Mouse (Mus musculus): ENCODE results near the gene Fv1.

Fv1 gene

DNA sequence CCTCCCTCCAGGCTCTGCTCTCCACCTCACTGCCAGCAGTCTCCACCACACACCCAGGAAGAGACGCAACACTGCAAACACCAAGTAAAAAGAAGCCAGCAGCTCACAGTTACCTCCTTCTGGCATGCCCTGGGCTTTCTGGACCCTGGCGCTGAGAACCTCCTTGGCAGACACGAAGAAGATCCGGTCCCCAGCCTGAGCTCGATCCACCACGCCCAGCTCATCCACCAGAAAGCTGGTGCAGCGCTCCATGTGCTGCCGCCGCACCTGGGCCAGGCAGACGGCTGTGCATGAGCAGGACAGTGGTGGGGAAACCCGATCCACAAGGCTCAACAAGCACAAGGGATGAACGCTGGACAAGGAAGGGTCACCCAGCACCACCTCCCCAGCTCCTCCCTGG lies 17.4 kb downstream of the Fv1 start:
- DNase-seq = no peak

DNA sequence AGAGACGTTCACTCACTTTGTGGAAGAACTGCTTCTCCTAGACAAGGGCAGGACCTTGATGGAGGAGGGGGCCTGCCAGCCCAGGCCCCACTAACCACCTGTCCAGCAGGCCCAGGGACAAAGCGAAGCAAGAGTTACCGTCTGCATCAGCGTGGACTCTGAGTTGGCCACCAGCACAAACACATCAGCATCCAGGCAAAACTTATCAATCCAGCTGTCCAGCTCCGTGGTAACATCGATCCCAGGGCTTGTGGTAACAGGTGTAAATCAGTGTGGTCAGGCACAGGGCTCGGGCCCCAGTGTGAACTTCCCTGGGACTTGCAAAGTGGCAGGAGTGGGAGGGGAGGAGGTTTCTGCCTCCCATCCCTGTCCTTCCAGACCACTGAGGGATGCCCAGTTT lies 18.5 kb downstream of the Fv1 start:
- DNase-seq = no peak

DNA sequence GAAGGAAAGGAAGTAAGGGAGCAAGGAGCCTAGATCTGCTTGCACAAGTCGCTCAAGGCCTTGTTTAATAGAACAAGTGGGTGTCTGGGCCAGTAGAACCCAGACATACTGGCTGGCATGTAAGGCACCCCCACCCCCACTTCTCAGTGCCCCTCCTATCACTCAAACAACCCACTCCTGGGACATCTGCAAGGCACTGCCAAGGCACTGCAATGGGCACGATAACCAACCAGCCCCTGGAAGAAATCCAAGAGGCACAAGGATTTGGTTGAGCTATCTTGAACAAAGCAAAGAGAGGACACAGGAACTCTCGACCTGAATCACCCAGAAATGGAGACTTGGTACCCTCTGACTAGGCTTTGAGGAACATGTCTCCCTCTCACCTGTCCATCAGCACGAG lies 19.5 kb downstream of the Fv1 start:
- DNase-seq = no peak

DNA sequence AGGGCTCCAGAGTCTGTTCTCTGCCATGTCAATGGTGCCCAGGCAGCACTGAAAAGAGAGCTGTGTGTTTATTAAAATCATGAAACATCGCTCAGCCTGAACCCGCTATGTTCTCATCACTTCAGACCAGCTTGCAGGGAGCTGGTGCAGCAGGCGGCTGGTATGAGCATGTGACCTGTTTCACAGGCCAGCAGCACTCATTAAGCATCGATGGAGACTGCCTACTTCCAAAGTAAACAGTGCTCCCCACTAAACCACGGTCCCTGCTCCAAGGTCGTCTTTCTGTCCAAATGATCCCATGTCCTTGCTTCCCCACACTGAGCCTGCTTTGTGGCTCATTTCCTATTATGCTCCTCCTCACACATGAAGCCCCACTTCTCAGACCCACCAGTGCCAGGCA lies 21.6 kb downstream of the Fv1 start:
- no peak for DNase-seq

DNA sequence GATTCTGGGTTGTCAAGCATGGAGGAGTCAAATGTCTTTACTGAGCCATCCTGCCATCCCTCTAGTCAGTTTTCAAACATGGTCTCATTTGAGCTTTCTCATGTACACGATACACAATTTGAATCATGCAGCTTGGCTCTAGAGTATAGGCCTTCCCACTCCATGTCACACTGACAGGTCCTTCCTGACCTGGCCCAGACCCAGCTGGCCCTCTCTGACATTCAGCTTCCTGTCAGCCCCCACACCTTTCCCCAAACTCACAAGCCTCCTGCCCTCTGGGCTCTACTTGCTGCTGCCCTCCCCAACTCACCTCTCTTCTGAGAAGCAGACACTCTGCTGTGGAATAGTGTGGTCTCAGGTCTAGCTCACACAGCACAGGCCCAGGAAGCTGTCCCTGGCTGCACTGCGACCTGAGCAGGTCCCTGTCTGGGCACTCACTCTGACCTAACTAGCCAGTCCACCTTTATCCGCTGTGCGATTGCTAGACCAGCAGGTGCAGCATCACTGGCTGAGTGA lies 27.1 kb downstream of the Fv1 start:
- DNase-seq = no peak

DNA sequence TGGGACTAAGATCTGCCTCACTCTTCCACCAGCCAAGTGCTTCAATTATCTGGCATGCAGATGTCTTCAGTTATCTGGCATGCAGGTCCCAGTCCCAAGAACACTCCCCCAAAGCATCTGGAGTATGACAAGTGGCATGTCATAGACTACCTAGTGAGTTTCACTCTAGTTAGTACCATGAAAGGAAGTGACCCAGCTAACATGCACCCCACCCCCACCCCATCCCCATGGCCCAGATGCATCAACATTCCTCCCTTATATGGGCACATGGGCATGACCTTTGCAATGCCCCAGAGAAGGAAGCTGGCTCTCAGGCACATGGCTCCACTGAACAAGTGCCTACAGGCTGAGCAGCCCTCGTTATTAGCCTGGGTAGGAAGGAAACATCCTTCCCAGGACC lies 27.6 kb downstream of the Fv1 start:
- no peak for DNase-seq

DNA sequence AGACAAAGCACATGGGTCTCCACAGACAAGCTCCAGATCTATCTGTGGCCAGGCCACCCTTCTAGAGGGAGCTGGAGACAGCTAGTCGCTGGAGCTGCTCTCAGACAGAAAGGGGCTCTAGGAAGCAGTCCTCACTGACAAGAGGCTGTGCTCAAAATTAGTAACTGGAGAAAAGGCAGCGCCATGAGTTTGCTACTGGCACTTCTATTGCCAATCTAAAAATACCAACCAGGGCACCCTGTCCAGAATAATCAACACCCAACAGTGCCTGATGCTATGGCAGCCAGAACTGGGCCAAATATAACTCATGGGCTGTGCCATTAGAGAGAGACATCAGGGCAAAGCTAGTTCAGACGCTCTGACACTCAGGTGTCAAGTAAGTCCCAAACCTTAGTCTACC lies 28.6 kb downstream of the Fv1 start:
- DNase-seq = no peak

DNA sequence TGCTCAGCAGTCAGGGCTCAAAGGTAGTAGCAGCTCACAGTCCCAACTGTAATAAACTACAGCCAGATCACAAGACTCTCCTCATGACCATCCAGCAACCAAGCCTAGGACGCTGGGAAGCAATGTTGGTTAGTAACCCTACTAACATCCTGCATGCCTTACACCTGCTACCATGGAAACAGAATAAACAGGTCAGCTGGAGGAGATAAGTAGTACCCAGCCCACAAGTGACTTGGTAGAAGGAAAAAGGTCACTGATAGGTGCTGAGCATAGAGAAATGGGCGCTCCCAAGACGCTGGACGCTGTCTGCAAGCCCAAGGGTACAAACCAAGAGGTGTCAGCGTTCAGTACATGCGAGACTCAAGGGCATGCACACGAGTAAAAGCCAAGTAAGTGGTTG lies 31.7 kb downstream of the Fv1 start:
- DNase-seq = no peak

DNA sequence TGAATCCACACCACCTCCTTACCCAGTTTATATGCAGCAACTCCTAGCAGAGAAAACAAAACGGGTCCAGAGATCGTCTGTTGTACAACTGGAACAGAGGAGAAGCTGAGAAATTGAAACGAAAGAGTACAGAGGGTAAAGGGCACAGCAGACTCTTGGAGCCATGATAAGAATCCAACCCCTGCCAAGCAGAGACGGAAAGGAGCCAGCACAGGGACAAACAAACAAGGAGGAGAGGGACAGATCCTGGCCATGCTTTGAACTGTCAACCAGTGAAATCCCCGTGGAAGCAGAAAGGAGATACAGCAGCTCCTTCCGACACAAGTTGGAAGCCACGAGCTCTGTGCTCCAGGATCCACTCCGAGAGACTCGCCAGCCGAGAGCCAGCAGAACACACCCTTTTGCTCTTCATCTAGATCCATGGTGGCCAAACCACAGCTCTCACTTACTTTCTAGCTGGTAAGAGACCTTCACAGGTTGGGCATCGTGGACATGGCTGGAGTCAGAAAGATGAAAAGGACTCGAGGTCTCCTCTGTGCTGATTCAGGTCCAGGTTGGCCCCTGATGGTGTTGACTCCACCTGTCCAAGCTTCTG lies 34.2 kb downstream of the Fv1 start:
- DNase-seq = no peak

DNA sequence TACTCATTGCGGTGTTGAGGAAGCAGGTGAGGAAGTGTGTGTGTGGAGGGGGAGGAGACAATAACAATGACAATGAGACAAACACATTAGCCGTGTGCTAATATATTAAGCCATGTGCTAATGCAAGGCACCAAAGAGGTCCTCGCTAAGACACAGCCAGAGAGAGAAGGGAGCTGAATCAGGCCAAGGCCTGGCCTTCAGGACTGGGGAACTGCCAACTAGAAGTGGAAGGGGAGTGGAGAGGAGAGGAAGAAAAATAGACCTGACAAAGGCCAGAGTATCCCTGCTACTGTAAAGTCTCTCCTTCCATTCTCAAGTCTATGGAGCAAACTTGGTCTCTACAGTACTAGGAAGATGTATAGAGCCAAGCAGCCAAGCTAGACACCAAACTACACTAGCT lies 34.8 kb downstream of the Fv1 start:
- no peak for DNase-seq

DNA sequence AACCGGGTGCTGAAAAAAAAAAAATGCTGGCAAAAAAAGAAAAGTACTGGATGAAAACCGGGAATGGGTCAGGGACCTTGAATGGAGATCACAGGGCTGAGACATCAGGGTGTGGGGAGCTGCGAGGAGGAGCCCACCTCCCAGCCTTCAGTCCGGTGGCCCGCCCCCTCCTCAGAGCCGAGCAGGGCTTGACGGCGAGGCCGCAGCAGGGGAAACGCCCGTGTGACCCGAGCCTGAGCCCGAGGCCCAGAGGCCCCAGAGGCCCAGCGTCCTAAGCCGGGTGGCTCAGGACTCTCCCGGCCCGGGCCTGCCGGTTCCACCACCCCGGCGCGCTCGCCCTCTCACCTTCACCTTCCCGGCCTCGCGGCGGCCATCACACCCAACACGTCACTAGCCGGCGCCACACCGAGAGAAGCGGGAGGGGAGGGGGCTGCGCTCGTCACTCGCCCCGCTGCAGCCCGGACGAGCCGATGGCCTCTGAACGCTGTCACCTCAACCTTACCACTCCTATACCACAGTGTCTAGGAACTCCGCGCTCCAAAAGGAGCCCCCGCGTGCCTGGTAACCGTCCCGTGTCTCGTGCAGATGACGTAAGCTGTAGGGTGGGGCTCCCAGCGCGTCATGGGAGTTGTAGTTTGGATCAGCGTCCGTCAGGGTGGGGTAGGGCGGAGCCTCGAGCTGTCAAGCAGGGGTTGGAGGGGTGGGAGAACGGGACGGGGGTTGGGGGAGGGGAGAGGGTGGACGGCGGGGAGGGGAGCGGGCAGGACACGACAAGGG lies 35.7 kb downstream of the Fv1 start, which contains the start of gene Mfn2:
Gene Mfn2, minus strand, starts transcription at position 392 of the 777 bp plus-strand sequence.
- peak; percentile 95 for DNase-seq

DNA sequence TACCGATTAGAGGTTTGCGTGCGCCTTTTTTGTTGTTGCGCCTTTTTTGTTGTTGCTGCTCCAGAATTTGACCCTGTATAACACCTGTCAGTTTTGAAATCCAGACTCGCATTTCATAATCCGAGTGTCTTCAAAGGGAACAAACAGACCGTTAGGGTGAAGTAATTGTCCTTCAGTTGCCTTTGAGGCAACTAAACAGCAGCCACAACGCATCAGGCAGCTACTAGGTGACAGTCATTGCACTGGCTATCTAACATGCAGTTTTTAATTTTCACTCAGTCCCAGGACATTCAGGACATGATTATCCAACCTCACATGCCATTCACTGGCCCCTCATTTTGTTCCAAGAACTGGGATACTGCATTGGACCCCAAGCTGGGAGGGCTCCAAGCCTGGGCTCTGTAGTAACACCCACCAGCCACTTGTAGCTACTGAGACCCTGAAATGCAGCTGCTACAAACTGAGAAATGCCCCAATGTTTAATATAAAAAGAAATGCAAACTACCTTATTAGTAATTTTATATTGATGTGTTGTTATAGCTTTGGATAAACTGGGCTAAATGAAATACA lies 36.4 kb downstream of the Fv1 start:
- DNase-seq = no peak

DNA sequence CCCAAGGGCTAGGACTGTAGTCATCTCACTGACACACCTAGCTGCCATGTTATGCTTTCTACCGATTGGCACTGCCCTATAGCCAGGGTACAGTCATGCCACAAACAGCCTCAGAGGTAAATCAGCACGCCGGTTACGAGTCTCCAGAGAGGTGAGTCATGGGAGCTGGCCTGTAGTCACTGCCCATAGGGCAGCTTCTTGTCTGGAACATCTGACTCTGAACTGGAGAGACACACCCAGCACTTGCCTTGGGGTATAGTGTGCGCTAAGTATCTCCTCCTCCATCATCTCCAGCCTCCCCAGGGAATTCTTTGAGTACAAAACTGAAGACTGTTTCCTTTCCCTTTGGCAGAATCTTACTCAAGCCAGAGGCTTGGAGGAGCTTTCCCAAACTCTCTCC lies 37.5 kb downstream of the Fv1 start:
- DNase-seq = no peak

DNA sequence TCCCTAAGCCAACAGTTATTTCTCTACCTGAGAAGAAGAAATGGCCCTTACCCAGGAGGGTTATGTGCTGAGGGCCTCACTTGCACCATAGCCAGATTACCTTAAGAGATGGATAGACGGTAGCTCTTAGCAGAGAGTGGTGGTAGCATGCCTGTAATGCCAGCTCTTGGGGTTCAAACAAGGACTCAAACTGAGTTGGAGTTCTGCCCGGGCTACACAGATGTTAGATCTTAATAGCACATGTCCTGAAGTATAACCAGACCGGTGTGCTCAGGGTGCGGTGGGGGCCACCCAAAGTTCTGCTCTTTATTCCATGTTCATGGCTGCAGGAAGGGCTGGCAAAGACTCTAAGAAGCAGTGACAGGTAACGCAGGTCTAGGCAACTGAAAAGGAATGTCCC lies 40.7 kb downstream of the Fv1 start:
- DNase-seq = no peak

DNA sequence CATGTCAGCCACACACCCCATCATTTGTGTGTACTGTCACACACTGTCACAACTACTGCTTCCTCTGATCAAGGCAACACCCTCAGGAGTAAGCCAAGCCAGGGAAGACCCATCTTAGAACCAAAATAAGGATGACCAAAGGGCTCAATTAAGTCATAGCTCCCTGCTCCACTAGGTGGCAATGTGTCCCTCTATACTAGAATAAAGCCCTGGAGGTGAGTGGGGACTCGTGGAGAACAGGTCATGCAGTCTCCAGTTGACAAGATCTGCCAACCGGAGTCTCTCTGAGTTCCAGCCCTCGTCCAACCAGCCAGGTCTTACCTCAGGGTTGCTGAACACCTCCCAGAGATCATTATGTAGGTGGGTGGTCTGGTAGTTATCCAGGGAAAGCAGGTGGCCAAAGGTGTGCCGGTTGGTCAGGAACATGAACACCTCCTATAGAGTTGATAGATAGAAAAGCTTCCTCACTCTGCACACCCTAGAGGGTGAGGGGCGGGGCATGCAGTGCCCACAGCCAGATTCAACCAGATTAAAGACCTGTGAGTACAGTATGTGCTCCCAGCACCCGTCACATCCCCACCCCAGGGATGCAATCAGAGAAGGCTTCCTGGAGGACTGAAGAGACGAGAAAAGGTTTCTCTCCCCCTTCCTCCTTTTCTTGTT lies 49.8 kb downstream of the Fv1 start:
- DNase-seq = peak; percentile 63
